Mouse (Mus musculus) cerebellum, adult (tissue): Measurements from ENCODE around the gene Stap1.

Experiments
- ATAC-seq: cut with Nextera tagmentation; 2 replicates; pipeline ENCODE4 v1.9.2; 2017; ENCODE audit warnings: mild to moderate bottlenecking, moderate library complexity, mixed read lengths; ENCODE audit not compliant: insufficient number of reproducible peaks, low FRiP score, low TSS enrichment

Stap1 gene

DNA sequence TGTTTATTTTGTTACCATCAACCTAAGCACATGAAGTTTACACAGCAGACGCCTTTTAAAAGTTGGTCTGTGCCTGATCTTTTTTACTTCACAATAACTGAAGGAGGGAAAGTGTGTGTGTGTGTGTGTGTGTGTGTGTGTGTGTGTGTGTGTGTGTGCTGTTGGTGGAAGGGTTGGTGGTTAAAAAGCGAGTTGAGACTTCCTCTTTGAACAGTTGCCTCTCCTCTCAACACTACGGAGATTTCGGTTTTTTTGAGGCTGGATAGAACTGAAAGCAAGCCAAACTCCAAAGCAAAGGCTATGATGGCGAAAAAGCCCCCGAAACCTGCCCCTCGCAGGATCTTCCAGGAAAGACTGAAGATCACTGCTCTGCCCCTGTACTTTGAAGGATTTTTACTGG lies at the start of gene Stap1:
Gene Stap1, plus strand, starts transcription at position 209 of the 400 bp plus-strand sequence.
- ATAC-seq: no peak

DNA sequence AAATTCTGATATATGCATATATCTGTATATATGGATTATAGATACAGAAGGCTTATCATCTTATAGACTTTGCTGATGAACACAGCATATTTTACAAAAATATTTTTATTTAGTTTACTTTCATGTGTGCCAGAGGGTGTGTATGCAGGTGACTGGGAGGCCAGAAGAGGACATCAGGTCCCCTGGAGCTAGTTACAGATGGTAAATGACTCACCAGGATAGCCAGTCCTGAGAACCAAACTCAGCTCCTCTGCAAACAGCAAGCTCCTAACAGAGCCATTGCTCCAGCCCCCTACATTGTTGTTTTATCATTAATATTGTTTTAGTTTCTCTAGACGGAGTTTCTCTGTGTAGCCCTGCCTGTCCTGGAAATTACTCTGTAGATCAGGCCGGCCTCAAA lies 41.7 kb upstream of the Stap1 start:
- ATAC-seq: peak; percentile 61

DNA sequence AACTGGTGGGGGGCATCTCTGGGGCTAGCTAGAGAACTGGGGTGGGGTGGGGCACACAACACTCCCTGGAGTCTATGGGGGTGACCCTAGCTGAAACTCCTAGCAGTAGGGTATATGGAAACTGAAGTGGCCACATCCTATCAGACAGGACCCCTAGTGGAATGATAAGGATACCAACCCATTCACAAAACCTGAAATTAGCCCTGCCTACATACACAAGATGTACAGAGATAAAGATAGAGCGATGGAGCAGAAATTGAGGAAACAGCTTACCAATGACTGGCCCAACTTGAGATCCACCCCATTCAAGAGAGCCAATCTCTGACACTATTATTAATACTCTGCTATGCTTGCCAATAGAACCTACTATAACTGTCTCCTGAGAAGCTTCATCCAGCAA lies 8.0 kb upstream of the Stap1 start:
- ATAC-seq: no peak

DNA sequence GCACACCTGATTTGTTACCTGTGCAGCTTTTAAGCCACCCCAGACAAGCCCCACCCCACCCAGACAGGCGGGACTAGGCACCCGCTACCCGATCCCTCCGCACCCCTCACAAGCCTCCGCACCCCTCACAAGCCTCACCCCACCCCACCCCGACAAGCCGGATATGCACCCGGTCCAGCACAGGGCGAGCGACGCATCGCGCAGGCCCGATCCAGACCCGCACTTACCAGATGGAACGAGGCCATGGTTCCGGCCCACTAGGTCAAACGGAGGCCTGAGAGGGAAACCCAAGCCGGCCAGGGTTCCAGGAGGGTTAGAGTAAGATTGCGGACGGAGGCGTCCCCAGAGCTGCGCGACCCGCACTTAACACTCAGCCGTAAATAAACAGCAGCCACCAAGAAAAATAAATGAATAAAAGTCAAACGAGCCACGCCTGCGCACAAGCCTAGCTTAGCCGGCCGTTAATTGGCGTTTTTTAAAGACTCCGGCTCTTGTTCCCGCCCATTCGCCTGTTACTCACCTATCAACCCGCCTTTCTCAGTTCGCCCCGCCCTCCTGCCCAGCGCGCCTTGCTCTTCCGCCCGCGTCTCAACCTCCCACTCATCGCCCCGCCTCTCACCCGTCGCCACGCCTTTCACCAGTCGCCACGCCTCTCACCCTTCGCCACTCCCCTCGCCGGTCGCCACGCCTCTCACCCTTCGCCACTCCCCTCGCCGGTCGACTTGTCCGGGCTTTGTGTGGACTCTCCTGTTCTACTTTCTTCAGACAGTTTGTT lies 6.3 kb upstream of the Stap1 start, which contains the start of gene Cenpc1:
Gene Cenpc1, minus strand, starts transcription at position 483 of the 775 bp plus-strand sequence.
- peak; percentile 95 for ATAC-seq

DNA sequence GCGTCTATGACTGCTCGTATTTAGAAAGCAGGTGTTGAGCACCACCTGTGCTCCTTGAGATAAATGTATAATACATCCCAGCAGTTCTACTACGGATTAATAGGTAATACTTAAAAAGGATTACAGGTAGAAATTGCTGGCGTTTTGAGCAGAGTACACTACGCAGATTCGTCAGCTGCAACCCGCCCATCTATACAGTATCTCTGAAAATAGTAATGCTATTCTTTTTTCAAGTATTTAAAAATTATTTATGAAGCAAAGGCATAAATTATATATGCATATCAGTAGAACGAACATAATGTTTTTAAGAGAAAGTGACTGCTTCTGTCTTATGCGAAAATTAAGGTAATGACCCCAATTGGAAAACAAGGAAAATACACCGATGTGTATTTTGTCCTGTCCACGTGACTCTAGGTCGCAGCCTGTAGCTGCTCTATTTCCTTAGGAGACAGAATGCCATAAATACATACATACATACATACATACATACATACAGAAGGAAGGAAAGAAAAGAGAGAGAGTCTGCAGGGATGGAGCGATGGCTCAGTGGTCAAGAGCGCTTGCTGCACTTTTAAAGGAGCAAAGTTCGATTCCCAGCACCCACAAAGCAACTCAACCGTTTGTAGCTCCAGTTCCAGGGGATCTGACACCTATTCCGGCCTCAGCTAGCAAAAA lies 5.5 kb upstream of the Stap1 start:
- no peak for ATAC-seq

DNA sequence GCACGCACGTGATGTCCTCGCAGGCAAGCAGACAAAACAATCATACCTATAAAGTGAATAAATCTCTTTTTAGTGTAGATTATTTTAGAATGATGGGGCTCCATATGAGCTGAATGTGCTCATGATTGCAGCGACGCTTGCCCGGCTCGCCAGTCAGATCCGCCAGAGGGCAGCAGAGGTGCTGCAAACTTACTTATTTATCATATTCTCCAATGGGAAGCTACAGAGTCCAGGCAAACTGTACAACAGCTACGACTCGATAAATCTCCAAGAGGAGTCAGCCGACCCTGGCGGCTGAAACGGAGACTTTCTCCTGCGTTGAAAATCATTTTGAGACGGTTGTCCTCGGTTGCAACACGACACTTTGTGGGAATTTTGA lies 5.0 kb upstream of the Stap1 start:
- ATAC-seq: peak; percentile 67; the same call in 1 of the 2 replicates

DNA sequence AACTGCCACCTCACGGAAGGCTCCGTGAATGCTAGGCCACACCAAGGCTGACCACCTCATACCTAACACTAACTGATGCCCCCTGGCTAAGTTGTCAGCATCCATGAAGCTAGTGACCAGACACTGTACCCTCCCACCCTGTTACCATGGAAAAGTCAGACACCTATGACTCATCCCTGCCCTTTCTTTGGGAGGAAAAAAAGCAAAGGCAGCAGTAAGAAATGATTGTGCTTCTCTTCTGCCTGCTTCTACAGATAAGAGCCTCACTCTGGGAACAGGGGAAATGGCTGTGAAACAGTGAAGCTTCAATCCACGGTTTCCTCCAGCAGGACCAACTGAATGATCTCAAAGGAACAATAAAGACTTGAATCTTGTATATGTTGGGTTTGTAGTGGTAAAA lies 3.1 kb upstream of the Stap1 start:
- ATAC-seq: no peak

DNA sequence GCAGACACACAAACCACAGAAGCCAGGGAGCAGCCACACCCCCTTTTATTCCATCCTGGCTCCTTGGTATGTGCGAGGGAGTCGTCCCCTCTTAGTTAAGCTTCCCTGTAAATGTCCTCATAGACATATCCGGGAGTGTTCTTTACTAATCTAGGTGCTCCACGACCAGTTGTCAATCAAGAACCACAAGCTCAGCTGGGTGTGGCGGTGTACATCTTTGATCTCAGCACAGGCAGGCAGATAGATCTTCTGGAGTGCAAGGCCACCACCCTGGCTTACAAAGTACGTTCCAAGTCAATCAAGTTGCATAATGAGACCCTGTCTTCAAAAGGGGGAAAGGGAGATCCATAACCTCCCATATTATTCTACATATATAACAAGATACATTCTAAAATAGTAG lies 2.4 kb upstream of the Stap1 start:
- no peak for ATAC-seq

DNA sequence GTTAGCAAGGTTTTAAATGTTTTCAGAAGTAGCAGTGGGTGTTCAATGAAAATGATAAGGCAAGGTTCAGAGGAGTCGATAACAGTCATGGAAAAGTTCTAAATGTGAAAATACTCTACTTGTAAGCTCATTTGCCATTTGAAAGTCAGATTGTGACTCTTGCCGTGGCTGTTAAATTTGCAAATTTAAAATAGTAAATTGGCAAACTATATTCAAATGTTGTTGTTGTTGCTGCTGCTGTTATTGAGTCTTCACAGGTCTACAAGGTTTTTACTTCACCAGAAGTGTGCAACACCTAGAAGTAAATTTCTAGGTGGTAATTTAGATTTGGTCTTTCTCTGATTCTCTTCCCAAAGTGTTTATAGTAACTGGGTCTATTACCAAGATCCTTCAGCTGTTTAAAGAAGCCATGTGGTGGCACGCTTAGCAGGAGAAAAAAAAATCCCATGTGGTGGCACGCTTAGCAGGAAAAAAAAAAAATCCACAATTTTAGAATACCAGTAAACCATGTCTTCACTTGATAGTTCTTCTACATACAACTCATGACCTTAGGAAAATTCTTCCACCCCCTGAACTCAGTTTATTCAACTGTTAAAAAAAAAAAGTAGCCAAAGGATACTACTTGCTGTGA lies 1.3 kb downstream of the Stap1 start:
- ATAC-seq: no peak

DNA sequence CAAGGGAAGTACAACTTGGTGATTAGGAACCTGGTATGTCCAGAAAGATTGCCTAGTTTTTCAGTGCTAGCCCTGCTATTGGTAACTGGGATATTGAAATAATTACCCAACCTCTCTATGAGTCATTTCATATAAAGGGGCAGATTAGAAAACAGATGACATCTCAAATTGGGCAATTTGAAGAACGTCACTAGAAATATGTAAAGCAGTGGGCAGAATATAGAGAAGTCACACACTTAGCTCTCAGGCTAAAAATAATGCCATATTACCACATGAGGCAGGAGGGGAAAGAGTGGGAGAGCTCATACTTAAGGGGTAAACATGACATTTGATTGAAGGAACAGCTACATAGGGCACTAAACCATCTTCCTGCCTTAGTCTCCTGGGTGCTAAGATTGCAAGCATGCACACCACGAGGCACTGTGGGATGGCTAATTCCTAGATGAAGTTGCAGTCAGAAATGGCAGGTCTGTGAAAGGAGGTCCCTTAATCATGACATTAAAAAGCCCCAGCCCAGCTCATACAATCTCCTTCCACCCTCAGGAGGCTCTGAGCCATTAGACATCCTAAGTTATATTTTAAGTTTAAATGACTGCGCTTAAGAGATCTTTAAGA lies 7.3 kb downstream of the Stap1 start:
- ATAC-seq: no peak

DNA sequence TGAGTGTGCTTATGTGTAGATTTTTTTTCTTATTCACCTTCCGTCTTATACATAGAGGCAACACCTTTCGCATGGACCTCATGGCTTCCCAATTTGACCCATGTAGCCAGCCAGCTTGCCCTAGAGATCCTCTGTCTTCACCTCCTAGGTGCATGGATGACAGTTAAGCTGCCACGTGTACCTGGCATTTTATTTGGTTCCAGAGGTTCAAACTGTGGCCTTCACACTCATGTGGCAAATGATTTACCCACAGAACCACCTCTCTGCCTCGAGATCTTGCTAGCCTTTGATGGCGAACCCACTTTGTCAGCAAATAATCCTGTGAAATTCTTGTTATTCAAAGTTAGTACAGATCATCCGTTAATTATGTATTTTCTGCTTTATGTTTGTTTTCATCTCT lies 12.4 kb downstream of the Stap1 start:
- no peak for ATAC-seq

DNA sequence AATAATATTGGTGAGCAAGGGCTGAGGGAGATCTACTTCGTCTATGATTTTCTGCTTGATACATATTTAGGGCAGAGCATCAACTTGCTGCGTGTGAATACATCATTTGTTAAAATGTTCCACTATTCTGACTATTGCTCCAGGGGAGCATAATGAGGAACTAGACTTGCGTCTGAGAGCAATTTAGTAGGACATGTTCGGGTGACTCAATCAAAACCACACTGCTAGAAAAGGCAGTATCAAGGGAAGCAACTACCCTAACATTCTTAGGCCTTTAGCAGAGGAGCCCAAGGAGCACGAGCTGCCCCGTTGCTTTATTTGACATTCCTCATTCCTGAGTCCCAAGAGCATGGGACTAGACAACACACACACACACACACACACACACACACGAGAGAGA lies 13.4 kb downstream of the Stap1 start:
- no peak for ATAC-seq

DNA sequence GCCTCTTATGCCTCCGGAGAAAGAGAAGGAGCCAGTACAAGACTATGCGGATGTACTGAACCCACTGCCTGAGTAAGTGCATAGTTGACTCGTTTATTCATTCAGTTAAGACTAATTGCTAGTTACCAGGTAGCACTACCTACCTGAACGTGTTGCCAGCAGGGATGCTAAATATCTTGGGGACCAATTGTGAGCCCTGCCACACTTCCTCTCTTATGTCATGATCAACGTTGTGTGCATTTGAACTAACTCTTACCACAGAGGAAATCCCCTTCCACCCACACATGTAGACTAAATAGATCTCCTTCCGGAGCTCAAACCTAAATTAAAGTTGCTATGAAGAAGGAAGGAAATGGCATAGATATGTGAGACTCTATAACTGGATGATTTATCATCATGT lies 15.2 kb downstream of the Stap1 start:
- ATAC-seq: no peak

DNA sequence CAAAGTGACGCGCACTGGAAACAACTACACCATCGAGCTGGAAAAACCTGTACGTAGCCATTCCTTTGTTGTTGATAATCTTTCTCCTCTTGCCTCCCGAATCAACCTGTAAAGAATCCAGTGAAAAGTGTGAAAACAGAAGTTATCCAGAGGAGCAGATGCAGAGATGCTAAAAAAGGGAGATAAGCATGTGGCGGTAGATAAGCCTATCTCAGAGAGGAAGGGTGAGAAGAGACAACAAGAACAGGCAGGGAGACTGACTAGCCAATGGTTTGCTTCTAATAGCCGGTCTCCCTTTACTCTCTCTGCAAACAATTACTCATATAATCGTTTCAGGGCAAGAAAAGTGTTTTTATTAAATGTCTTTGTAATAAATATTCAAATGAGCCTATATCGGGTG lies 23.2 kb downstream of the Stap1 start:
- ATAC-seq: no peak

DNA sequence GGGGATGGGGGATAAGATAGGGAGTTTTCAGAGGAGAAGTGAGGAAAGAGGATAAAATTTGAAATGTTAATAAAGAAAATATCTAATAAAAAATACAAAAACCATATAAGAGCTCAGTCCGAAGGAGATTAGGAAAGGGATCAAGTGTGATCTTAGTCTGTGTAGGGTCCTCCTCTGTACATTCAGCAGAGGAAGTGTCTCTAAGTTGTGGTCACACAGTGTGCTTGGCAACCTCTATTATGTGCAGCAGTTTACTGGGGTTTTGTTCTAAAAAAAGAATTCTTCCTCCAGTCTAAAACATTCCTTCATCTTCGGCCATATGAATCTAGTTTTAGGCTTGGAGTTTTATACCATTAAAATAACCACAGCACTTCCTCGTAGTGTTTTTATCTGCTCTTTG lies 27.4 kb downstream of the Stap1 start:
- ATAC-seq: no peak

DNA sequence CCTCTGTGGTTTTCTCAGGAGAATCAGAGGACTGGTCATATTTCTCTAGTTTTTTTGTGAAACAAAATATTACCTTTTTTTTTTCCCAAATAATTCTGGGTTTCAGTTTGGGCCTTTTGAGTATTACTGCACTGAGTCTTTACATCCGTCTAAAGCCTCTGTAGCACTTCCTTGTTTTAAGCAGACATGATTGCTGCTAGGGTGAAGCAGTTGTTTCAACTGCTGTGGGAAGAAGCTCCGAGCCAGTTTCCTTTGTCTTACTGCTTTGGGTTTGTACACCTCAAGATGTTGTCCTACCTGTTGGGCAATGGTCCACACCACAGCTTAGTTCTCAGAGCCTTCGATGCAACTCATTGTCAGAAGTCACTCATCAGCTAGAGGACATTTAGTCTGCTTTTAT lies 29.1 kb downstream of the Stap1 start:
- ATAC-seq: no peak

DNA sequence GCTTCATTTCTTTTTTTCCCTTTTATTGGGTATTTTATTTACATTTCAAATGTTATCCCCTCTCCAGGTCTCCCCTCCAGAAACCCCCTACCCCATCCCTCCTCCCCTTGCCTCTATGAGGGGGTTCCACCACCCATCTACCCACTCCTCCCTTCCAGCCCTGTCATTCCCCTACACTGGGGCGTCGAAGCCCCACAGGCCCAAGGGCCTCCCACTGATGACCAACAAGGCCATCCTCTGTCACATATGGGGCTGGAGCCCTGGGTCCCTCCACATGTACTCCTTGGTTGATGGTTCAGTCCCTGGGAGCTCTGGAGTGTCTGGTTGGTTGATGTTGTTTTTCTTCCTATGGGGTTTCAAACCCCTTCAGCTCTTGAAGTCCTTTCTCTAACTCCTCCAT lies 30.6 kb downstream of the Stap1 start:
- no peak for ATAC-seq

DNA sequence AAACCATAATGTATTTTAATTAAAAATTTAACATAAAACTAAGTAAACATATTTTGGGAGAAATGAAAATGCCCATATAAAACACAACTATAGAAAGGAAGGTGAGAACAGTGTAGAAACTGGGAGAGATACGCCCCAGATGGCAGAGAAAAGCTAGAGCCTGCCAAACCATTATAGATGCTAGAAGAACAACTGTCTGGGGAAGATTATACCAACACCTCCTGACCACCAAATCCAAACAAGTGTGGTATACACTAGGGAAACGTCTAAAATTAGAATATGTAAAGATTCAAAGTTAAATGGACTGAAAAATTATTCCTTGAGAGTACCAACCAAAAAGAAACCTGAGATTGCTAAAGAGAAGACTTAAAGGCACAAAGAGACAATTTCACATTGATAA lies 35.1 kb downstream of the Stap1 start:
- no peak for ATAC-seq

DNA sequence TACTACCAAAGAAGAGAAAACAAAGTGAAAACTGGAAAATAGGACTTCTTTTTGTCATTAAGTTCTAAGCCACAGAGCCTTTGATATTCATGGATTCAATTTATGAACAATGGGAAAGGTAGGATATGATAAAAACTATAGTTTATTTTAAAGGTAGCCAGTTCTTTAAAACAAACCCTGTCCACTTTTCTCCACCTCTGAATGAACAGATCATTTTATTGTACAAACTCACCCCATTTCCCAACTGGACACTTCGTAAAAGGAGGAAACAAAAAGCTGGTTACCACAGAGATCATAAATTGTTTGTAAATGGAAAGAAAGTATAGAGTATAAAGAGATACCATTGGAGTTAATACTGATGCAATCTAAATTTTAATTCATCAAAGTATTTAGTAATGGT lies 39.5 kb downstream of the Stap1 start:
- ATAC-seq: no peak

DNA sequence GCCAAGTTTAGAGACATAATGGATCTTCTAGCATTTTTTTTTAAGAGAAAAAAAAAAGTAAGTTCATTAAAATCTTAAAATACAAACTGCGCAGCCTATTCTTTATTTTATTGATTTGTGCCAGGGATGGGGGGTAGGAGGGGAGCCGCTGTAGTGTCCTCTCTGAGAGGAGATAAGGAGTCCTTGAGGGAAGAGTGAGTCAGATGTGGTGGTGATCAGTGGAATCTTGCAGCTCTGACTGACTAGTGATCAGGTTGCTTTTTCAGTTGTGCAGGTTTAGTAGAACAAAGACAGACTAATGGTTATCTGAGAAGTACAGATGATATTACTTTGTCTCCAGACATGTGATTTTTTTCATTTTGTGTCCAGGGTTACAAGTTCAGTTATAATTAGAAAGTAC lies 41.5 kb downstream of the Stap1 start:
- no peak for ATAC-seq

DNA sequence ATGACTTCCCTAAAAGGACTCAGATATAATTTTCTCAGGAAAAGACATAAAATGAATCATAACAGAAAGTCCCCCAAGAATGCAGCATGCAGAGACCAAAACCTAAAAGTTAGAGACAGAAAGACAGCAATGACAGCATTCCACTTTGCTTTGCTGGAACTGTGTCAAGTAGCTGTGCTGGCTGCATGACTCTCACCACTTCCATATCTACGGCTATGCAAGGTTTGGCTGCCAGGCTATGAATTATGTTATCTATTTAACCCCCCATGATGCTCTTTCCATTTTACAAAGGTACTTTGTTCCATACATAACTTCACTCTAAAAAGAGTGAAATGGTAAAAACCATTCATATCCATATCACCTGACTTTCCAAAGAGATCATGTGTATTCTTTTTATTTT lies 42.5 kb downstream of the Stap1 start:
- ATAC-seq: no peak
